Mouse (Mus musculus) testis, adult 2 months (tissue): ENCODE measurements around the gene Tspan18. TPM values are rescaled to one million over a fixed set of nuclear protein-coding genes. Genes with fewer than 3 reads are reported as not detected.
A peak's percentile ranks its signal among the peaks of the same experiment; 100 is the strongest.

Experiments
- H3K27ac ChIP-seq: fragments of 200-500 bp; 2 replicates; pipeline ENCODE4 v1.5.1; 2012; ENCODE audit warnings: low read depth, low read length; ENCODE audit not compliant: control insufficient read depth, insufficient read depth
- H3K27me3 ChIP-seq: fragments of 200-500 bp; 2 replicates; pipeline ENCODE4 v1.6.1; 2012; ENCODE audit warnings: mild to moderate bottlenecking, low read length, moderate library complexity; ENCODE audit not compliant: control insufficient read depth, insufficient read depth
- H3K36me3 ChIP-seq: fragments of 200-500 bp; 2 replicates; pipeline ENCODE4 v1.6.1; 2012; ENCODE audit warnings: mild to moderate bottlenecking, low read length; ENCODE audit not compliant: control insufficient read depth, insufficient read depth
- H3K4me1 ChIP-seq: fragments of 200-500 bp; 2 replicates; pipeline ENCODE4 v1.6.1; 2012; ENCODE audit warnings: low read length; ENCODE audit not compliant: control insufficient read depth, insufficient read depth
- H3K4me3 ChIP-seq: fragments of 200-500 bp; 2 replicates; pipeline ENCODE4 v1.5.1; 2012; ENCODE audit warnings: low read depth, mild to moderate bottlenecking, low read length, moderate library complexity, mixed read lengths; ENCODE audit not compliant: control insufficient read depth
- CTCF ChIP-seq: fragments of 200-500 bp; IDR thresholded peaks from 2 replicates; pipeline ENCODE4 v1.5.1; 2012; ENCODE audit warnings: low read depth, mild to moderate bottlenecking, inconsistent platforms, low read length, moderate library complexity; ENCODE audit not compliant: control insufficient read depth, insufficient read depth, insufficient replicate concordance
- POLR2A ChIP-seq: fragments of 200-500 bp; IDR thresholded peaks from 2 replicates; pipeline ENCODE4 v1.6.1; 2012; ENCODE audit warnings: low read depth, mild to moderate bottlenecking, inconsistent platforms, low read length, moderate library complexity; ENCODE audit not compliant: control insufficient read depth
- polyA plus RNA-seq: library from polyadenylated mRNA; depleted of rRNA; stranded (reverse); fragments of >200 nt; gene quantifications from 2 replicates; pipeline ENCODE4 v1.2.3, GENCODE M21; 2012; rRNA removed

The Tspan18 gene
- polyA plus RNA-seq: 15.8 and 16.0 TPM in 2 replicates

GRCm38 (mm10) chr2:93333817-93334731 is at the start of gene Tspan18:
Gene Tspan18, minus strand, starts transcription at chr2:93334505.
- no peaks in the 10 kb centered on the region for H3K27me3 ChIP-seq
- H3K4me3 ChIP-seq: peak within 1 kb of the TSS; percentile 81
- no peak for TF ChIP-seq POLR2A
- TF ChIP-seq CTCF: no peak
- no peaks in the 10 kb centered on the region for H3K36me3 ChIP-seq
- no peak within 1 kb of the TSS for H3K27ac ChIP-seq
- peaks cover 4% of the 10 kb centered on the region; the same call in 1 of the 2 replicates for H3K4me1 ChIP-seq

- H3K27ac ChIP-seq: no peak overlapping the region
- no peaks in the 10 kb centered on the region for H3K27me3 ChIP-seq
- H3K4me1 ChIP-seq: peaks cover 5% of the 10 kb centered on the region; the same call in 1 of the 2 replicates
- TF ChIP-seq CTCF (no peak), POLR2A (no peak)
- no peaks in the 10 kb centered on the region for H3K36me3 ChIP-seq
- no peak overlapping the region for H3K4me3 ChIP-seq
Observed at GRCm38 (mm10) chr2:93383831-93384230, 49.5 kb upstream of the Tspan18 start.

- H3K36me3 ChIP-seq: no peaks in the 10 kb centered on the region
- no peaks in the 10 kb centered on the region for H3K27me3 ChIP-seq
- TF ChIP-seq POLR2A: no peak
- TF ChIP-seq CTCF: no peak
- H3K4me1 ChIP-seq: peaks cover 5% of the 10 kb centered on the region; the same call in 1 of the 2 replicates
- H3K27ac ChIP-seq: no peak overlapping the region
- no peak overlapping the region for H3K4me3 ChIP-seq
Observed at GRCm38 (mm10) chr2:93380680-93381089, 46.4 kb upstream of the Tspan18 start.

GRCm38 (mm10) chr2:93377797-93378196 is 43.5 kb upstream of the Tspan18 start:
- TF ChIP-seq POLR2A: no peak
- TF ChIP-seq CTCF: no peak
- Histone ChIP-seq H3K4me1 (peaks cover 5% of the 10 kb centered on the region; the same call in 1 of the 2 replicates), H3K27ac (no peak overlapping the region), H3K27me3 (no peaks in the 10 kb centered on the region), H3K4me3 (no peak overlapping the region), H3K36me3 (no peaks in the 10 kb centered on the region)

GRCm38 (mm10) chr2:93377157-93377556 is 42.9 kb upstream of the Tspan18 start:
- Histone ChIP-seq H3K4me1 (peaks cover 2% of the 10 kb centered on the region; the same call in 1 of the 2 replicates), H3K4me3 (no peak overlapping the region), H3K27me3 (no peaks in the 10 kb centered on the region), H3K27ac (no peak overlapping the region), H3K36me3 (no peaks in the 10 kb centered on the region)
- TF ChIP-seq POLR2A: no peak
- no peak for TF ChIP-seq CTCF

GRCm38 (mm10) chr2:93372872-93373271 is 38.6 kb upstream of the Tspan18 start:
- no peak overlapping the region for H3K4me3 ChIP-seq
- TF ChIP-seq POLR2A: no peak
- TF ChIP-seq CTCF: no peak
- H3K27ac ChIP-seq: no peak overlapping the region
- no peaks in the 10 kb centered on the region for H3K4me1 ChIP-seq
- no peaks in the 10 kb centered on the region for H3K27me3 ChIP-seq
- no peaks in the 10 kb centered on the region for H3K36me3 ChIP-seq

GRCm38 (mm10) chr2:93372097-93372571 is 37.8 kb upstream of the Tspan18 start:
- Histone ChIP-seq H3K36me3 (no peaks in the 10 kb centered on the region), H3K27me3 (no peaks in the 10 kb centered on the region), H3K4me3 (no peak overlapping the region), H3K27ac (no peak overlapping the region), H3K4me1 (no peaks in the 10 kb centered on the region)
- no peak for TF ChIP-seq POLR2A
- no peak for TF ChIP-seq CTCF
